Mouse (Mus musculus) spleen, adult 2 months (tissue): ENCODE measurements around the gene Xrra1. TPM values are rescaled to one million over a fixed set of nuclear protein-coding genes. Genes with fewer than 3 reads are reported as not detected.

Source experiments
- DNase-seq, 2 experiments: peaks; one replicate each; pipeline versions ENCODE4 v3.0.0 to v3.0.0-alpha.2; 2012 to 2021; ENCODE audit warnings: low spot score in 2 of 2, low read depth in 1 of 2
- H3K27ac ChIP-seq: fragments of 200-500 bp; 2 replicates; pipeline ENCODE4 v1.5.1; 2012; ENCODE audit warnings: low read length, inconsistent platforms; ENCODE audit not compliant: insufficient read depth
- H3K27me3 ChIP-seq: fragments of 200-500 bp; 2 replicates; pipeline ENCODE4 v1.6.1; 2012; ENCODE audit warnings: mild to moderate bottlenecking, moderate library complexity, low read length, inconsistent platforms; ENCODE audit not compliant: control insufficient read depth, insufficient read depth
- H3K36me3 ChIP-seq: fragments of 200-500 bp; 2 replicates; pipeline ENCODE4 v1.6.1; 2012; ENCODE audit warnings: mild to moderate bottlenecking, low read length, inconsistent platforms; ENCODE audit not compliant: control insufficient read depth, insufficient read depth
- H3K4me1 ChIP-seq: fragments of 200-500 bp; 2 replicates; pipeline ENCODE4 v1.6.1; 2011; ENCODE audit warnings: inconsistent platforms; ENCODE audit not compliant: control insufficient read depth, insufficient read depth, insufficient read length
- H3K4me3 ChIP-seq: fragments of 200-500 bp; 2 replicates; pipeline ENCODE4 v1.5.1; 2011; ENCODE audit warnings: mild to moderate bottlenecking, inconsistent platforms; ENCODE audit not compliant: insufficient read depth, insufficient read length; ENCODE audit errors: extremely low read depth
- CTCF ChIP-seq: fragments of 200-500 bp; IDR thresholded peaks from 2 replicates; pipeline ENCODE4 v1.5.1; 2011; ENCODE audit warnings: mild to moderate bottlenecking, inconsistent platforms; ENCODE audit not compliant: insufficient read depth, insufficient read length, insufficient replicate concordance; ENCODE audit errors: extremely low read depth
- POLR2A ChIP-seq: fragments of 200-500 bp; IDR thresholded peaks from 2 replicates; pipeline ENCODE4 v1.6.1; 2011; ENCODE audit warnings: low read depth, low read length, inconsistent platforms
- WGBS: fragments of 180-500 bp; shearing (Covaris S2); methylation state at CpG from one replicate; pipeline ENCODE4 v1.1.7; 2018; 5-methylcytosine and 5-hydroxymethylcytosine counted together
- polyA plus RNA-seq: library from polyadenylated mRNA; depleted of rRNA; stranded (reverse); fragments of >200 nt; gene quantifications from 2 replicates; pipeline ENCODE4 v1.2.3, GENCODE M21; 2012

Gene Xrra1
- polyA plus RNA-seq, 1 experiment, result 0.12 TPM

DNA sequence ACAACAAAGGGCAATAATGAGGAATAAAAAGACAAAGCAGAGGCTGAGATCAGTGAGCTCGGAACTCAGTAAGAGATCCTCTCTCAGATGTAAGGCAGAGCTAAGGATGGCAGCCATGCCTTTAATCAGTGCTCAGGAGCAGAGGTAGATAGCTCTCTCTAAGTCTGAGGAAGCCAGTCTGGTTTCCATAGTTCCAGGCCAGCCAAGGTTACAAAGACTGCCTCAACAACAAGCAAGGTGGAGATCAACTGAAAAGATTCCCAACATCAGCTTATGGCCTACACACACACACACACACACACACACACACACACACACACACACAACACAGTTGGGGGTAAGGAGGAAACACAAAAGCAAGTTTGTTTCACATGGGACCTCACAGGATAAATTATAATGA, 7.8 kb upstream of the Xrra1 start:
- no peaks in the 10 kb centered on the region for H3K27me3 ChIP-seq
- peaks cover 3% of the 10 kb centered on the region; the same call in 1 of the 2 replicates for H3K4me1 ChIP-seq
- no peak for TF ChIP-seq POLR2A
- TF ChIP-seq CTCF, result no peak
- peaks cover 17% of the 10 kb centered on the region for H3K36me3 ChIP-seq
- DNase-seq, result no peak
- 79% methylated on average over 1 of the region's 1 CpGs for WGBS
- H3K27ac ChIP-seq, result no peak overlapping the region
- no peak overlapping the region for H3K4me3 ChIP-seq

GRCm38 (mm10) chr7:99851618-99852017, 7.3 kb upstream of the Xrra1 start:
- WGBS, result 63% methylated on average over 6 of the region's 6 CpGs
- no peak overlapping the region for H3K4me3 ChIP-seq
- DNase-seq, result no peak
- H3K36me3 ChIP-seq, result peaks cover 13% of the 10 kb centered on the region
- no peaks in the 10 kb centered on the region for H3K27me3 ChIP-seq
- H3K4me1 ChIP-seq, result peaks cover 3% of the 10 kb centered on the region; the same call in 1 of the 2 replicates
- no peak overlapping the region for H3K27ac ChIP-seq
- TF ChIP-seq CTCF, result no peak

GRCm38 (mm10) chr7:99853350-99853749, 5.6 kb upstream of the Xrra1 start:
- Histone ChIP-seq H3K27me3 (no peaks in the 10 kb centered on the region), H3K27ac (no peak overlapping the region), H3K4me1 (peaks cover 10% of the 10 kb centered on the region), H3K4me3 (no peak overlapping the region), H3K36me3 (peaks cover 6% of the 10 kb centered on the region)
- TF ChIP-seq CTCF (no peak), POLR2A (no peak)
- DNase-seq, result no peak
- WGBS, result 93% methylated on average over 7 of the region's 7 CpGs

GRCm38 (mm10) chr7:99854311-99854710, 4.6 kb upstream of the Xrra1 start:
- no peak overlapping the region for H3K4me3 ChIP-seq
- no peaks in the 10 kb centered on the region for H3K27me3 ChIP-seq
- 87% methylated on average over 4 of the region's 4 CpGs for WGBS
- no peak for DNase-seq
- peaks cover 10% of the 10 kb centered on the region for H3K4me1 ChIP-seq
- H3K36me3 ChIP-seq, result peaks cover 4% of the 10 kb centered on the region
- TF ChIP-seq POLR2A (no peak), CTCF (no peak)
- H3K27ac ChIP-seq, result no peak overlapping the region

DNA sequence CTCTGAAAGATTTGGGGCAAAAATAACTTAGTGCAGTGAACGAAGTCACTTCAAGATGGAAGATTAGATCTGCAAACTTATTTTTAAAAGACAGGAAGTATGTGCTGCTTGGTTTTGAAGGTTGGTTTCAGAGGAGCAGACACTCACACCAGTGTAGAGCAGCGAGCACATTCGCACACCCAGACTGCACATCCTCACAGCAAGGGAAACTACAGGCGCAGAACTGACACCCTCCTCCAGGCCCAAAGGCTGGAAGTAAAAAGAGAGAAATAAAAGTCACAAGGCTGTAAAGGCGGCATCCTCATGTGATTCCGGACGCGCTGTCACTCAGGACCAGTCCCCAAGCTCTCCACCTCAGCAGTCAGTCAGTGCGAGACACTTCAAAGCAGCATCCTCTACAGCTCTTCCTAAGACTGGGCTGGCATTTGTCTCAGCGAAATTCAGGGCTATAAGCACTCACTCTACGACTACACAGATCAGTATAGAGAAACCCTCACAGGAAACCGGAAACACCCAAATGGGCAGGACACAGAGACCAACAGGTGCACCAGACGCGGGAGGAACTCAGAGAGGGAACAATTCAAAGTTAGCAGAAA, 2.6 kb upstream of the Xrra1 start:
- Histone ChIP-seq H3K4me1 (peaks cover 10% of the 10 kb centered on the region), H3K27me3 (no peaks in the 10 kb centered on the region), H3K4me3 (peak overlapping the region; percentile 39; the same call in 1 of the 2 replicates), H3K27ac (peak overlapping the region; percentile 48), H3K36me3 (peaks cover 4% of the 10 kb centered on the region)
- TF ChIP-seq POLR2A (no peak), CTCF (no peak)
- WGBS, result 38% methylated on average over 14 of the region's 14 CpGs
- peak; percentile 5 to 23 for DNase-seq

DNA sequence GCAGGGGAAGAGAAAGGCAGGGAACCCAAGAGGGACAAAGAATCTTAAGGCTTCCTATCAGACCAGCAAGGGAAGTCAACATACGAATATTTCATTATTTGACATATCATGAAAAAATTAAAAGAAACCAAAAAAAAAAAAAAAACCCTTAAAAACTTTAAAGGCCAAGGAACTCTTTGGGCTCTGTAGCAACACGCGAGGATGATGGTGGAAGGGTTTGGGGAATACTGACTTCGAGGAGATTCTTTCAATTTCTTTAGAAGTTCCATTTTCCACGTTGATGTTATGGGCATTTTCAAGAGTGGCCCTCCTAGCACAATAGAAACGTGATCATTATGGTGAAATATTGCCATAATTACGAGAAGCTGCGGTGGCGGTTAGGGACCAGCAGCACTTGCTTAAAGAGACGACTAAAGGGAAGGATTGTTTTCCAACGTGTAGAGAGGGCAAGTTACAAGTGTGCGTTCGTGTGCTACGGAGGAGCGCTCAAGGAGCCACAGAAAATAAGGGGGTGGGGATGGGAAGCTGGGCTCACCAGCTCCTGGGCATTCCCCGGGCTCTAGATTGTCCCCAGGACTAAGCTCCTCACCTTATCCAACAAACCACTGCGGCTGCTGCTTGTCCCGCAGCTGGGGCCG, 622 bp upstream of the Xrra1 start:
- 0% methylated on average over 19 of the region's 19 CpGs for WGBS
- DNase-seq, result no peak
- peak overlapping the region; percentile 65 for H3K27ac ChIP-seq

DNA sequence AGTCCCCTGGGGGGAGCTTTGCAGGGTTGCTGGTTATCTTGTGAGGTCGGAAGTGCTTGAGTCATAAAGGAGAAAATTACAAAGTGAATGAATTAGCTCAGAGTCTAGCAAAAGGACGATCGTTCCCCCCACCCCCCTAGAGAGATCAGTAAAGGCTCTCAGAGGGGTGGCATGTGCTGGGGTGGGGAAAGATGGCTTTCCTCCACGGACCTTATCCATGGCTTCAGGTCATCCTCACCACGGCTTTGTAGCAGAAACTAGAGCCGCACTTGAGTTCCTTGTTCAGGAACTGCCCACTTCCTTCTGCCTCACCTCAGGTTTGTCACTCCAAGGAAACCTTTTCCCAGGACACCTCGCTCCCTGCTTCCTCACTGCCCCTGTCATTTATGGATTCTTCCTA, 4.4 kb downstream of the Xrra1 start, which contains the start of gene Spcs2:
TSS of gene Spcs2 (minus strand) at position 101 of the 400 bp plus-strand sequence.
- no peak for TF ChIP-seq CTCF
- TF ChIP-seq POLR2A, result no peak
- no peaks in the 10 kb centered on the region for H3K27me3 ChIP-seq
- no peaks in the 10 kb centered on the region for H3K4me1 ChIP-seq
- H3K27ac ChIP-seq, result no peak within 1 kb of the TSS
- no peak within 1 kb of the TSS for H3K4me3 ChIP-seq
- DNase-seq, result no peak
- 59% methylated on average over 7 of the region's 7 CpGs for WGBS
- no peaks in the 10 kb centered on the region for H3K36me3 ChIP-seq

More for the DNA sequence above, 622 bp upstream of the Xrra1 start:
- TF ChIP-seq CTCF, result no peak
- TF ChIP-seq POLR2A, result no peak
- Histone ChIP-seq H3K36me3 (peaks cover 3% of the 10 kb centered on the region), H3K4me1 (peaks cover 8% of the 10 kb centered on the region), H3K27me3 (no peaks in the 10 kb centered on the region), H3K4me3 (peak overlapping the region; percentile 80)
